Mouse (Mus musculus): ENCODE measurements at regions not wholly inside any gene's neighbourhood (a gene's known extent, or its start where the extent isn't known, plus 50 kb on each side); places are given as distances from the start of the nearest gene placed in this dataset.

DNA sequence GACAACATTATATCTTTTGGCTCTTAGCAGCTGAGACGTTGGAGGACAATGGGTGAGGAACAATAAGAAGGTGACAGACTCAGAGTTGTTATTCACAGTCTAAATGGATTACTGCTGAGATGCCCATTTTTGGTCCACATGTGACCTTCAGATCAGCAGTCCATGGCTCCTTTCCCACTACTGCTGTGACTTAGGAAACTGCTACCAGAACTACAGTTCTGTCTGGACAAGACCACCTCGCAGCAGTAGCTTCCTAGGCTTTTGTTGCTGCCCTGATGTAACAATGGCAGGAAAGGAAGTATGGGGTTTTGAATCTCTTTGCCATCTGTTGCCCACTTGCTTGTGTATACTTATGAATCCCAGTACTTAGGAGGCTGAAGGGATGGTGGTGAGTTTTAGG, 135.6 kb upstream of the Pls3 start:
- no peak overlapping the region for H3K9ac ChIP-seq (ENCODE audit: low read depth, low read length)
- H3K27me3 ChIP-seq (ENCODE audit: control insufficient read depth, insufficient read depth, low read length), result no peaks in the 10 kb centered on the region
- ATAC-seq (ENCODE audit: low FRiP score), result no peak
- 69% methylated on average over 2 of the region's 2 CpGs for WGBS
- no peaks in the 10 kb centered on the region for H3K9me3 ChIP-seq (ENCODE audit: control insufficient read depth, low read length)
- no peak for DNase-seq (ENCODE audit: low spot score)
- no peak overlapping the region for H3K27ac ChIP-seq (ENCODE audit: low read depth, low read length)
- H3K4me2 ChIP-seq (replicated peaks; ENCODE audit: low read depth, low read length), result no peak overlapping the region
- H3K4me3 ChIP-seq (ENCODE audit: low read depth, low read length), result no peak overlapping the region
- H3K4me1 ChIP-seq (replicated peaks; ENCODE audit: control insufficient read depth, insufficient read depth, low read length), result no peaks in the 10 kb centered on the region
- no peaks in the 10 kb centered on the region for H3K36me3 ChIP-seq (ENCODE audit: control insufficient read depth, insufficient read depth, low read length)

DNA sequence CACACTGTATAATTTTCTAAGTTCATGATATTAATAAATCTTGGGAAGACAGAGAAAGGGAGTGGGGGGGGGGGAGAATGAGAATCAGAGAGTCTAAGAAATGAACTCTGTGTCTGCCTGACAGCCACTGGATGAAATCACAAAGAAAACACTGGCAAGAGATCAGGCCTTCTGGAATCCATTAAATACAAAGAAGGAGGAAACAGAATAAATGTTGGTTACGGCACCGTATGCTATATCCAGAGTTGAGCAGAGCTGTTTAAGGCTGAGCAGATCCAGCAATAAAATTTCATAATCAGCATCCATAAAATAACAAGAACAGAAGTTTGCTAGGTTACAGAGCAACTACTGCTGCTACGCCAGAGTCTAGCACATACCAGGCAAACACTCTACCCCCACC, 103.6 kb upstream of the Pls3 start:
- WGBS, result 80% methylated on average over 3 of the region's 3 CpGs
- no peaks in the 10 kb centered on the region for H3K27me3 ChIP-seq (ENCODE audit: control insufficient read depth, insufficient read depth, low read length)
- no peaks in the 10 kb centered on the region for H3K4me1 ChIP-seq (replicated peaks; ENCODE audit: control insufficient read depth, insufficient read depth, low read length)
- no peak overlapping the region for H3K9ac ChIP-seq (ENCODE audit: low read depth, low read length)
- no peak overlapping the region for H3K27ac ChIP-seq (ENCODE audit: low read depth, low read length)
- no peaks in the 10 kb centered on the region for H3K9me3 ChIP-seq (ENCODE audit: control insufficient read depth, low read length)
- DNase-seq (ENCODE audit: low spot score), result no peak
- no peak overlapping the region for H3K4me3 ChIP-seq (ENCODE audit: low read depth, low read length)
- no peaks in the 10 kb centered on the region for H3K36me3 ChIP-seq (ENCODE audit: control insufficient read depth, insufficient read depth, low read length)
- no peak overlapping the region for H3K4me2 ChIP-seq (replicated peaks; ENCODE audit: low read depth, low read length)
- no peak for ATAC-seq (ENCODE audit: low FRiP score)

GRCm38 (mm10) chrX:75974671-75975070, 99.7 kb upstream of the Pls3 start:
- WGBS, result 58% methylated on average over 4 of the region's 4 CpGs
- Histone ChIP-seq H3K27ac (ENCODE audit: low read depth, low read length) (no peak overlapping the region), H3K4me3 (ENCODE audit: low read depth, low read length) (no peak overlapping the region), H3K9ac (ENCODE audit: low read depth, low read length) (no peak overlapping the region), H3K27me3 (ENCODE audit: control insufficient read depth, insufficient read depth, low read length) (no peaks in the 10 kb centered on the region), H3K9me3 (ENCODE audit: control insufficient read depth, low read length) (no peaks in the 10 kb centered on the region), H3K4me1 (replicated peaks; ENCODE audit: control insufficient read depth, insufficient read depth, low read length) (no peaks in the 10 kb centered on the region), H3K36me3 (ENCODE audit: control insufficient read depth, insufficient read depth, low read length) (no peaks in the 10 kb centered on the region), H3K4me2 (replicated peaks; ENCODE audit: low read depth, low read length) (no peak overlapping the region)
- DNase-seq (ENCODE audit: low spot score) (no peak), ATAC-seq (ENCODE audit: low FRiP score) (no peak)

- ATAC-seq (ENCODE audit: low FRiP score) (no peak), DNase-seq (ENCODE audit: low spot score) (peak; percentile 28)
- no peaks in the 10 kb centered on the region for H3K4me1 ChIP-seq (replicated peaks; ENCODE audit: control insufficient read depth, insufficient read depth, low read length)
- no peak overlapping the region for H3K9ac ChIP-seq (ENCODE audit: low read depth, low read length)
- H3K4me2 ChIP-seq (replicated peaks; ENCODE audit: low read depth, low read length), result no peak overlapping the region
- no peak overlapping the region for H3K27ac ChIP-seq (ENCODE audit: low read depth, low read length)
- no peaks in the 10 kb centered on the region for H3K27me3 ChIP-seq (ENCODE audit: control insufficient read depth, insufficient read depth, low read length)
- no peaks in the 10 kb centered on the region for H3K36me3 ChIP-seq (ENCODE audit: control insufficient read depth, insufficient read depth, low read length)
- no peak overlapping the region for H3K4me3 ChIP-seq (ENCODE audit: low read depth, low read length)
- no peaks in the 10 kb centered on the region for H3K9me3 ChIP-seq (ENCODE audit: control insufficient read depth, low read length)
Observed at GRCm38 (mm10) chrX:75949694-75950093, 74.7 kb upstream of the Pls3 start.

- Histone ChIP-seq H3K36me3 (ENCODE audit: control insufficient read depth, insufficient read depth, low read length) (no peaks in the 10 kb centered on the region), H3K27me3 (ENCODE audit: control insufficient read depth, insufficient read depth, low read length) (no peaks in the 10 kb centered on the region), H3K27ac (ENCODE audit: low read depth, low read length) (no peak overlapping the region), H3K9me3 (ENCODE audit: control insufficient read depth, low read length) (no peaks in the 10 kb centered on the region), H3K4me2 (replicated peaks; ENCODE audit: low read depth, low read length) (no peak overlapping the region), H3K9ac (ENCODE audit: low read depth, low read length) (no peak overlapping the region), H3K4me1 (replicated peaks; ENCODE audit: control insufficient read depth, insufficient read depth, low read length) (no peaks in the 10 kb centered on the region), H3K4me3 (ENCODE audit: low read depth, low read length) (no peak overlapping the region)
- no peak for ATAC-seq (ENCODE audit: low FRiP score)
- no peak for DNase-seq (ENCODE audit: low spot score)
- 87% methylated on average over 3 of the region's 3 CpGs for WGBS
Observed at GRCm38 (mm10) chrX:75928903-75929302, 53.9 kb upstream of the Pls3 start.
